Mouse (Mus musculus) gastrocnemius, adult 18-20 months (tissue): ENCODE results near the gene Ugt1a10. TPM values are rescaled to one million over a fixed set of nuclear protein-coding genes. Genes with fewer than 3 reads are reported as not detected.
"Not testable (repeated sequence)": the region's sequence is repeated elsewhere in the genome, so short reads cannot be mapped to it uniquely, and the experiment has no call there.

Experiments used
- DNase-seq: peaks from one replicate; pipeline ENCODE4 v3.0.0; 2021; ENCODE audit warnings: low spot score
- long read RNA-seq, 2 experiments: library from polyadenylated mRNA; stranded (forward); transcript quantifications; one replicate each; pipeline ENCODE4 v2.0.0; 2021
- total RNA-seq, 2 experiments: library from RNA; stranded (reverse); gene quantifications; 2 replicates each; pipeline ENCODE4 v1.2.3; 2021

Ugt1a10 gene
- total RNA-seq, result not detected
- long read RNA-seq, experiment 1, result 0 reads
- long read RNA-seq, experiment 2, result 0 reads

- DNase-seq, result no peak
These were observed at the start of gene Ugt1a10 for GRCm38 (mm10) chr1:88055088-88055487. Gene Ugt1a10, plus strand, starts transcription at chr1:88055388.

GRCm38 (mm10) chr1:88007692-88008210, 47.4 kb upstream of the Ugt1a10 start:
- no peak for DNase-seq

GRCm38 (mm10) chr1:88008211-88008697, 46.9 kb upstream of the Ugt1a10 start, which contains the start of gene Usp40:
Gene Usp40, minus strand, starts transcription at chr1:88008551.
- DNase-seq, result peak; percentile 69

- DNase-seq, result no peak
These were observed 46.5 kb upstream of the Ugt1a10 start for GRCm38 (mm10) chr1:88008735-88009134.

- DNase-seq, result no peak
These were observed 45.7 kb upstream of the Ugt1a10 start for GRCm38 (mm10) chr1:88009521-88009920.

- no peak for DNase-seq
These were observed 41.5 kb upstream of the Ugt1a10 start for GRCm38 (mm10) chr1:88013726-88014125.

- DNase-seq, result no peak
These were observed 41.0 kb upstream of the Ugt1a10 start for GRCm38 (mm10) chr1:88014194-88014593.

- no peak for DNase-seq
These were observed 40.5 kb upstream of the Ugt1a10 start for GRCm38 (mm10) chr1:88014671-88015070.

- DNase-seq, result no peak
These were observed 39.8 kb upstream of the Ugt1a10 start for GRCm38 (mm10) chr1:88015371-88015770.

- not testable (repeated sequence) for DNase-seq
These were observed 29.9 kb upstream of the Ugt1a10 start for GRCm38 (mm10) chr1:88025244-88025643.

- DNase-seq, result not testable (repeated sequence)
These were observed 12.1 kb upstream of the Ugt1a10 start for GRCm38 (mm10) chr1:88043044-88043443.

- not testable (repeated sequence) for DNase-seq
These were observed 10.3 kb upstream of the Ugt1a10 start for GRCm38 (mm10) chr1:88044832-88045437.

GRCm38 (mm10) chr1:88047408-88047807, 7.8 kb upstream of the Ugt1a10 start:
- DNase-seq, result not testable (repeated sequence)

GRCm38 (mm10) chr1:88066472-88067102, 11.4 kb downstream of the Ugt1a10 start:
- not testable (repeated sequence) for DNase-seq

GRCm38 (mm10) chr1:88070495-88070894, 15.3 kb downstream of the Ugt1a10 start, which contains the start of gene Ugt1a9:
Gene Ugt1a9, plus strand, starts transcription at chr1:88070800.
- no peak for DNase-seq

GRCm38 (mm10) chr1:88070902-88071301, 15.7 kb downstream of the Ugt1a10 start:
- DNase-seq, result no peak

GRCm38 (mm10) chr1:88074471-88074870, 19.3 kb downstream of the Ugt1a10 start:
- DNase-seq, result no peak

GRCm38 (mm10) chr1:88077128-88077527, 21.9 kb downstream of the Ugt1a10 start:
- no peak for DNase-seq

GRCm38 (mm10) chr1:88081670-88082069, 26.5 kb downstream of the Ugt1a10 start:
- no peak for DNase-seq

- DNase-seq, result no peak
These were observed 30.9 kb downstream of the Ugt1a10 start for GRCm38 (mm10) chr1:88086125-88086524.

- DNase-seq, result no peak
These were observed 32.3 kb downstream of the Ugt1a10 start, which contains the start of gene Ugt1a8 for GRCm38 (mm10) chr1:88087513-88087912. Gene Ugt1a8, plus strand, starts transcription at chr1:88087813.

- no peak for DNase-seq
These were observed 37.2 kb downstream of the Ugt1a10 start for GRCm38 (mm10) chr1:88092341-88092740.
